In genomic region chr19:40894519-40895392, GRCm38 (mm10) we compare ENCODE assay signal across 8 mouse cellular contexts. TPM values are rescaled to one million over a fixed set of nuclear protein-coding genes. Genes with fewer than 3 reads are reported as not detected.
DNase-seq lines count a peak whose midpoint lies in the region; ATAC-seq lines count a peak whose summit lies in the region.

Gene Zfp518a, plus strand, starts transcription at chr19:40894705.

- WGBS in hindbrain, embryonic 15.5 days = under 1% methylated on average over 89 of the region's 89 CpGs

- ATAC-seq in hindbrain, embryonic 15.5 days (ENCODE audit: low FRiP score, low read depth) = peak; percentile 92

- peaks cover 5% of the 10 kb centered on the region for H3K4me1 ChIP-seq in hindbrain, embryonic 15.5 days (replicated peaks)

- peak within 1 kb of the TSS; percentile 69 for H3K9ac ChIP-seq in hindbrain, embryonic 15.5 days

- H3K4me2 ChIP-seq in hindbrain, embryonic 15.5 days = peak within 1 kb of the TSS; percentile 67

- H3K4me3 ChIP-seq in hindbrain, embryonic 15.5 days = peak within 1 kb of the TSS; percentile 80

- peaks cover 26% of the 10 kb centered on the region for H3K27me3 ChIP-seq in hindbrain, embryonic 15.5 days

- no peaks in the 10 kb centered on the region for H3K9me3 ChIP-seq in hindbrain, embryonic 15.5 days

- no peaks in the 10 kb centered on the region for H3K36me3 ChIP-seq in hindbrain, embryonic 15.5 days

- peak; percentile 92 for DNase-seq in R1 (ENCODE audit: low read depth, low spot score)
- peak; percentile 90 to 91 for DNase-seq in cerebellum, postnatal 36 days
- DNase-seq in frontal cortex, postnatal 36 days (ENCODE audit: low spot score in 2 of 2) = peak; percentile 84 to 88
- DNase-seq in left cerebral cortex, adult 11 months (ENCODE audit: low spot score) = peak; percentile 67
- DNase-seq in lung, postnatal 4 days = peak; percentile 92 to 94
- peak; percentile 91 for DNase-seq in retina, postnatal 7 days (ENCODE audit: low read depth, low spot score)
- DNase-seq in urinary bladder, adult 2 months (ENCODE audit: low spot score) = peak; percentile 91

- peak within 1 kb of the TSS; percentile 96 for H3K27ac ChIP-seq in hindbrain, embryonic 15.5 days (replicated peaks)

RNA-seq across cellular contexts. Expression of gene Zfp518a, which starts in this region (rescaled TPM):
- 4.9 and 5.4 TPM in 2 replicates for polyA plus RNA-seq in hindbrain, embryonic 15.5 days (2015; fragmentation: Nextera tagmentation; extraction: Ambion mirVana)
- polyA plus RNA-seq in urinary bladder, adult 2 months (2012; rRNA removed) = 6.4 and 7.3 TPM in 2 replicates

Comparison
In these comparisons a context has a peak if more than half of its experiments do, and no peak if none do; other contexts are left out.
1. Peak in every context shown above with its lines: DNase-seq, ATAC-seq, H3K4me3 ChIP-seq and H3K27ac ChIP-seq.